Mouse (Mus musculus) brain, embryonic 14.5 days (tissue): ENCODE data around the gene Adgrg7. TPM values are rescaled to one million over a fixed set of nuclear protein-coding genes. Genes with fewer than 3 reads are reported as not detected.

Experiments used
- DNase-seq: peaks from one replicate; pipeline ENCODE4 v3.0.0-alpha.2; 2011; ENCODE audit warnings: low read depth
- CTCF ChIP-seq: fragments of 200-500 bp; IDR thresholded peaks from 2 replicates; pipeline ENCODE4 v1.5.1; 2012; ENCODE audit warnings: inconsistent platforms, mild to moderate bottlenecking, moderate library complexity, borderline replicate concordance; ENCODE audit not compliant: insufficient read depth, insufficient read length; ENCODE audit errors: extremely low read depth
- POLR2A ChIP-seq: fragments of 200-500 bp; IDR thresholded peaks from 2 replicates; pipeline ENCODE4 v1.6.1; 2012; ENCODE audit warnings: mild to moderate bottlenecking, inconsistent platforms, borderline replicate concordance; ENCODE audit not compliant: poor library complexity, insufficient read depth, insufficient read length, severe bottlenecking; ENCODE audit errors: extremely low read depth
- polyA plus RNA-seq: library from polyadenylated mRNA; depleted of rRNA; stranded (reverse); fragments of >200 nt; gene quantifications from 2 replicates; pipeline ENCODE4 v1.2.3, GENCODE M21; 2012; rRNA removed

Adgrg7 gene
- polyA plus RNA-seq, 1 experiment = not detected

- no peak for TF ChIP-seq CTCF
- no peak for DNase-seq
Observed at GRCm38 (mm10) chr16:56705731-56706130, 89.9 kb downstream of the Adgrg7 start.

GRCm38 (mm10) chr16:56700898-56701297 lies 94.8 kb downstream of the Adgrg7 start:
- TF ChIP-seq CTCF = no peak
- TF ChIP-seq POLR2A = no peak
- no peak for DNase-seq

- TF ChIP-seq POLR2A = no peak
- TF ChIP-seq CTCF = no peak
- no peak for DNase-seq
Observed at GRCm38 (mm10) chr16:56696448-56696847, 99.2 kb downstream of the Adgrg7 start.

- TF ChIP-seq POLR2A = no peak
- TF ChIP-seq CTCF = no peak
- peak; percentile 34 for DNase-seq
Observed at GRCm38 (mm10) chr16:56690715-56691114, 104.9 kb downstream of the Adgrg7 start.

- DNase-seq = no peak
- TF ChIP-seq POLR2A (no peak), CTCF (no peak)
Observed at GRCm38 (mm10) chr16:56686747-56687146, 108.9 kb downstream of the Adgrg7 start.

- no peak for TF ChIP-seq POLR2A
- no peak for TF ChIP-seq CTCF
Observed at GRCm38 (mm10) chr16:56681010-56681645, 114.5 kb downstream of the Adgrg7 start.

GRCm38 (mm10) chr16:56677146-56677545 lies 118.5 kb downstream of the Adgrg7 start:
- DNase-seq = peak; percentile 61
- no peak for TF ChIP-seq POLR2A
- TF ChIP-seq CTCF = no peak

More at GRCm38 (mm10) chr16:56681010-56681645, 114.5 kb downstream of the Adgrg7 start:
- DNase-seq = peak; percentile 39

Other genes starting within 250 kb of the Adgrg7 start
- gene Tfg, start 78.4 kb downstream of the Adgrg7 start, polyA plus RNA-seq = 122 and 130 TPM in 2 replicates
- 3.2 and 4.0 TPM in 2 replicates for gene Tmem45a, start 90.3 kb upstream of the Adgrg7 start, polyA plus RNA-seq
- 0.14 TPM in 1 of 2 replicates, not detected in the other for gene Lnp1, start 132.2 kb upstream of the Adgrg7 start, polyA plus RNA-seq